ENCODE assay signal across 7 mouse cellular contexts in the genomic region with DNA sequence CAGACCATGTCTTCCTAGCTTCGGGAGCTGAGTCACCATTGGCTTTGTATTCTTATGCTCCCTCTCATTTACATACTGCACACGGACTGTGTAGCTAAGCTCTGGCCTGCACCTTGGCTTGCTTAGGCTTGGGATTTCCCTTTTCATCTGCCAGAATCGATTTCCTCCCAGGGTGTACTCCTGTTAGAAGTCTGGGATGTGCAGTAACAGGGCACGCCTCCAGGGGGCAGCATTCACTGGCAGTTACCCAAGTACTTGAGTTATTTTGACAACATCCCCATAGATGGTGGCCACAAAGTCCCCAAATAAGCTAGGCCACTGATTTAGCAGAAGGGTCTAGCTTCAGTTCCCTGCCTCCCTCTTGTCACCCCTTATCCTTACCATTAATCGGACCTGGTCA.
DNase-seq lines count a peak whose midpoint lies in the region; ATAC-seq lines count a peak whose summit lies in the region.

No protein-coding gene starts in this region.

- no peak overlapping the region for H3K4me3 ChIP-seq in kidney, embryonic 16.5 days (ENCODE audit: low read length)

- no peaks in the 10 kb centered on the region for H3K4me1 ChIP-seq in kidney, embryonic 16.5 days (ENCODE audit: insufficient read depth, low read length)

- H3K9me3 ChIP-seq in kidney, embryonic 16.5 days (ENCODE audit: low read length): no peaks in the 10 kb centered on the region

- ATAC-seq in kidney, embryonic 16.5 days (ENCODE audit: low FRiP score, low TSS enrichment): no peak

- WGBS in kidney, embryonic 16.5 days: 58% methylated on average over 5 of the region's 5 CpGs

- no peak overlapping the region for H3K9ac ChIP-seq in kidney, embryonic 16.5 days (replicated peaks; ENCODE audit: low read length)

- no peaks in the 10 kb centered on the region for H3K36me3 ChIP-seq in kidney, embryonic 16.5 days (ENCODE audit: insufficient read depth, low read length)
- H3K36me3 ChIP-seq in splenic B cell, adult 2 months (ENCODE audit: control insufficient read depth, insufficient read depth, low read length, poor library complexity, severe bottlenecking): no peaks in the 10 kb centered on the region

- DNase-seq in kidney, adult 9 months: peak; percentile 35
- peak; percentile 51 for DNase-seq in adrenal gland, postnatal 14 days
- peak; percentile 46 for DNase-seq in embryo, embryonic 10 days (ENCODE audit: low spot score)
- peak; percentile 23 to 32 for DNase-seq in layer of hippocampus, postnatal 14 days (ENCODE audit: low spot score in 2 of 2)
- peak; percentile 36 to 52 for DNase-seq in lung, postnatal 4 days
- peak; percentile 50 for DNase-seq in splenic B cell, adult 2 months (ENCODE audit: low read depth, low spot score)

- no peak overlapping the region for H3K27ac ChIP-seq in kidney, embryonic 16.5 days (ENCODE audit: low read length)

- no peaks in the 10 kb centered on the region for H3K27me3 ChIP-seq in kidney, embryonic 16.5 days (ENCODE audit: insufficient read depth, low read length)
- no peaks in the 10 kb centered on the region for H3K27me3 ChIP-seq in splenic B cell, adult 2 months (ENCODE audit: control insufficient read depth, insufficient read depth, low read length, poor library complexity, severe bottlenecking)

- no peak overlapping the region for H3K4me2 ChIP-seq in kidney, embryonic 16.5 days (replicated peaks; ENCODE audit: low read depth, low read length)
